Comparison of ENCODE assay signal across 13 mouse cellular contexts in genomic region chr13:109645284-109645909, GRCm38 (mm10).
A peak's percentile ranks its signal among the peaks of the same experiment; 100 is the strongest.
DNase-seq lines count a peak whose midpoint lies in the region; ATAC-seq lines count a peak whose summit lies in the region.
"Had no signal": no experiment of that assay in that cellular context is flagged by ENCODE, and none has a peak within 500 bp of the region (broad histone marks: within the 10 kb centered on the region; RNA-seq: fewer than 3 reads in every experiment).

No protein-coding gene starts in this region.

- ATAC-seq in heart, embryonic 14.5 days (ENCODE audit: insufficient number of reproducible peaks, insufficient read depth, low FRiP score, low read depth): no peak
- ATAC-seq in liver, embryonic 12.5 days: peak; percentile 10; the same call in 1 of the 2 replicates

- H3K27ac ChIP-seq in heart, embryonic 14.5 days (replicated peaks in 1 of 2; ENCODE audit: control insufficient read depth in 1 of 2, insufficient read depth in 1 of 2, low read depth in 2 of 2, low read length in 2 of 2): peak overlapping the region; percentile 48 to 59
- peak overlapping the region; percentile 84 for H3K27ac ChIP-seq in liver, embryonic 12.5 days
- H3K27ac ChIP-seq: limb, embryonic 12.5 days; neural tube, embryonic 12.5 days had no signal

- peaks cover 12 to 56% of the 10 kb centered on the region in 2 experiments for H3K4me1 ChIP-seq in heart, embryonic 14.5 days (ENCODE audit: control insufficient read depth in 2 of 2, insufficient read depth in 2 of 2, low read length in 2 of 2)
- H3K4me1 ChIP-seq in liver, embryonic 12.5 days: peaks cover 90% of the 10 kb centered on the region

- no peaks in the 10 kb centered on the region for H3K9me3 ChIP-seq in heart, embryonic 14.5 days (ENCODE audit: control insufficient read depth, low read length)
- no peaks in the 10 kb centered on the region for H3K9me3 ChIP-seq in liver, embryonic 12.5 days (replicated peaks)
- H3K9me3 ChIP-seq: limb, embryonic 12.5 days; neural tube, embryonic 12.5 days had no signal

- H3K36me3 ChIP-seq in heart, embryonic 14.5 days (ENCODE audit: control insufficient read depth, insufficient read depth, low read length): no peaks in the 10 kb centered on the region
- H3K36me3 ChIP-seq in liver, embryonic 12.5 days: no peaks in the 10 kb centered on the region
- H3K36me3 ChIP-seq: limb, embryonic 12.5 days; neural tube, embryonic 12.5 days had no signal

- H3K9ac ChIP-seq in heart, embryonic 14.5 days (ENCODE audit: low read length): peak overlapping the region; percentile 48; the same call in 1 of the 2 replicates
- peak overlapping the region; percentile 6; the same call in 1 of the 2 replicates for H3K9ac ChIP-seq in liver, embryonic 12.5 days
- H3K9ac ChIP-seq: limb, embryonic 12.5 days; neural tube, embryonic 12.5 days had no signal

- no peak overlapping the region; a peak in 1 of 4 replicates for H3K4me3 ChIP-seq in heart, embryonic 14.5 days (ENCODE audit: control insufficient read depth in 1 of 2, insufficient read depth in 1 of 2, low read depth in 1 of 2, low read length in 2 of 2)
- peak overlapping the region; percentile 4 for H3K4me3 ChIP-seq in liver, embryonic 12.5 days
- H3K4me3 ChIP-seq: limb, embryonic 12.5 days; neural tube, embryonic 12.5 days had no signal

- no peak for DNase-seq in heart, postnatal 4 days
- peak; percentile 65 for DNase-seq in ES-CJ7 (ENCODE audit: low read depth, low spot score)
- DNase-seq in embryo, embryonic 10.5 days (ENCODE audit: low spot score): peak; percentile 43
- no peak for DNase-seq in frontal cortex, postnatal 14 days (ENCODE audit: low spot score in 2 of 2)
- DNase-seq in cerebellum, adult 9-11 months: no peak
- DNase-seq in urinary bladder, postnatal 4 days (ENCODE audit: low spot score in 2 of 2): no peak
- DNase-seq: cerebellum, adult 8-10 months; kidney, adult 18-20 months; layer of hippocampus, adult 9-11 months had no signal

- WGBS in heart, embryonic 14.5 days: 36% methylated on average over 10 of the region's 10 CpGs
- whole genome bisulfite sequencing in liver, embryonic 12.5 days (ENCODE audit: insufficient replicate concordance): 20% methylated on average over 10 of the region's 10 CpGs

- H3K27me3 ChIP-seq in heart, embryonic 14.5 days (ENCODE audit: control insufficient read depth, insufficient read depth, low read length): no peaks in the 10 kb centered on the region
- no peaks in the 10 kb centered on the region for H3K27me3 ChIP-seq in liver, embryonic 12.5 days (replicated peaks)
- H3K27me3 ChIP-seq: limb, embryonic 12.5 days; neural tube, embryonic 12.5 days had no signal

- H3K4me2 ChIP-seq in heart, embryonic 14.5 days (ENCODE audit: low read length): peak overlapping the region; percentile 48
- peak overlapping the region; percentile 41 for H3K4me2 ChIP-seq in liver, embryonic 12.5 days
- H3K4me2 ChIP-seq: limb, embryonic 12.5 days; neural tube, embryonic 12.5 days had no signal

Comparison
In these comparisons a context has a peak if more than half of its experiments do, and no peak if none do; other contexts are left out.
1. DNase-seq: peak in ES-CJ7 (single experiment) and embryo, embryonic 10.5 days (single experiment); none in heart, postnatal 4 days (single experiment), frontal cortex, postnatal 14 days (0 of 2), cerebellum, adult 9-11 months (single experiment) and urinary bladder, postnatal 4 days (0 of 2).